Mouse (Mus musculus) intestine, postnatal 0 days (tissue): ENCODE measurements at regions not wholly inside any gene's neighbourhood (a gene's known extent, or its start where the extent isn't known, plus 50 kb on each side); places are given as distances from the start of the nearest gene placed in this dataset.
A peak's percentile ranks its signal among the peaks of the same experiment; 100 is the strongest.
"Not testable (repeated sequence)": the region's sequence is repeated elsewhere in the genome, so short reads cannot be mapped to it uniquely, and the experiment has no call there.

ENCODE experiments used
- ATAC-seq: fragments of 200-750 bp; cut with Nextera tagmentation; 2 replicates; pipeline ENCODE4 v1.8.0; 2017; ENCODE audit warnings: mild to moderate bottlenecking, moderate TSS enrichment, moderate library complexity
- H3K27ac ChIP-seq: fragments of 300-500 bp; sonication (generic); 2 replicates; pipeline ENCODE4 v1.5.1; 2014; ENCODE audit warnings: mild to moderate bottlenecking, low read depth, low read length, moderate library complexity
- H3K27me3 ChIP-seq: fragments of 300-500 bp; sonication (generic); replicated peaks from 2 replicates; pipeline ENCODE4 v1.6.1; 2014; ENCODE audit warnings: low read length, mixed read lengths; ENCODE audit not compliant: control insufficient read depth, insufficient read depth
- H3K36me3 ChIP-seq: fragments of 300-500 bp; sonication (generic); 2 replicates; pipeline ENCODE4 v1.6.1; 2014; ENCODE audit warnings: mild to moderate bottlenecking, moderate library complexity; ENCODE audit not compliant: control insufficient read depth, insufficient read depth
- H3K4me1 ChIP-seq: fragments of 300-500 bp; sonication (generic); replicated peaks from 2 replicates; pipeline ENCODE4 v1.6.1; 2014; ENCODE audit warnings: antibody characterized with exemption, low read length, mixed read lengths; ENCODE audit not compliant: control insufficient read depth, insufficient read depth
- H3K4me2 ChIP-seq: fragments of 300-500 bp; sonication (generic); replicated peaks from 2 replicates; pipeline ENCODE4 v1.6.1; 2014; ENCODE audit warnings: low read depth, mild to moderate bottlenecking, moderate library complexity
- H3K4me3 ChIP-seq: fragments of 300-500 bp; sonication (generic); 2 replicates; pipeline ENCODE4 v1.5.1; 2014; ENCODE audit warnings: low read depth, low read length
- H3K9ac ChIP-seq: fragments of 300-500 bp; sonication (generic); 2 replicates; pipeline ENCODE4 v1.6.1; 2014; ENCODE audit warnings: mild to moderate bottlenecking, low read depth, low read length
- H3K9me3 ChIP-seq: fragments of 300-500 bp; sonication (generic); 2 replicates; pipeline ENCODE4 v1.6.1; 2016; ENCODE audit warnings: mixed run types; ENCODE audit not compliant: control insufficient read depth
- CTCF ChIP-seq: sonication (generic); IDR thresholded peaks from 2 replicates; pipeline ENCODE4 v1.5.1; 2016; ENCODE audit warnings: low read depth, mild to moderate bottlenecking, control low read depth, antibody characterized with exemption, moderate library complexity
- WGBS: fragments of 180-500 bp; shearing (Covaris S2); extraction: QIAGEN DNeasy Blood & Tissue Kit; methylation state at CpG from one replicate; pipeline ENCODE4 v1.1.7; 2014; 5-methylcytosine and 5-hydroxymethylcytosine counted together

DNA sequence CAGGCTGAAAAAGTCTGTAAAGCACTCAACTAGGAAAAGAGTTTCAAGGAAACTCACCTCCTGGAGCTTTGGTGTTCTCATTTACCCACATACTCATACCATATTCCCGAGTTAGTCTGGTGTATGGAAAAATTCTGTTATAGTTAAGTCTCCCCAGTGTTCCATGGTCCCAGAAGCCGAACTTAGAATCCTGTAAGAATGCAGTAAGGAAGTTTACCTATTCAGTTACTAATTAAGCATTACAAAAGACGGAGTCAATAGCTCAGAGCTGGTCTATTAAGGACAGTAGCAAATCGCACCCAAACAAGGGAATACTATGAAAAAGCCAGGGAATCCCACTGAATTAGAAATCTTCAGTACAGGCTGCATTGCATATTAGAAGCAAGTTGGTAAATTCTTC is 688.3 kb downstream of the Rpia start:
- Histone ChIP-seq H3K9me3 (no peaks in the 10 kb centered on the region), H3K4me1 (no peaks in the 10 kb centered on the region), H3K4me3 (no peak overlapping the region), H3K27me3 (no peaks in the 10 kb centered on the region), H3K36me3 (no peaks in the 10 kb centered on the region), H3K9ac (no peak overlapping the region), H3K4me2 (peak overlapping the region; percentile 37), H3K27ac (no peak overlapping the region)
- ATAC-seq: no peak
- 33% methylated on average over 4 of the region's 4 CpGs for WGBS
- no peak for TF ChIP-seq CTCF

DNA sequence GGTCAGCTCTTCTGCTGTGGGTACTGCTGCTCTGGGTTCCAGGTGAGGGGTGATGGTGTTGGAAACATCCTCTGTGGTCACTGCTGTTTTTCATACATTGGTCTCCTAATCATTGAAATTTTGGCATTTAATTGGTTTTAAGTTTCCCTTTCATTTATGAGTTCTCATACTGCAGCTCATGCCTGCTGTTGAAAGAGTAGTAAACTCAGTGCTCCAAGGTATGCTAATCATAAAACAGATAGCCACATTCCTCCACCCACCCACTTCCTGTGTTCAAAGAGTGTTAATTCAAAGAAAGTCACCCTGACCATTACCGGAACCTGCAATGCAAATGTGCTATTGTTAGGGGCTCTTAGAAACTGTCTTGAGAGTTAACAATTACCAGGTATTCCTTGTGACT is 688.9 kb downstream of the Rpia start:
- not testable (repeated sequence) for H3K9ac ChIP-seq, H3K4me3 ChIP-seq, ATAC-seq, H3K27me3 ChIP-seq, H3K9me3 ChIP-seq, H3K27ac ChIP-seq, H3K36me3 ChIP-seq, H3K4me1 ChIP-seq
- peak overlapping the region; percentile 37 for H3K4me2 ChIP-seq
- 33% methylated on average over 1 of the region's 1 CpGs for WGBS

DNA sequence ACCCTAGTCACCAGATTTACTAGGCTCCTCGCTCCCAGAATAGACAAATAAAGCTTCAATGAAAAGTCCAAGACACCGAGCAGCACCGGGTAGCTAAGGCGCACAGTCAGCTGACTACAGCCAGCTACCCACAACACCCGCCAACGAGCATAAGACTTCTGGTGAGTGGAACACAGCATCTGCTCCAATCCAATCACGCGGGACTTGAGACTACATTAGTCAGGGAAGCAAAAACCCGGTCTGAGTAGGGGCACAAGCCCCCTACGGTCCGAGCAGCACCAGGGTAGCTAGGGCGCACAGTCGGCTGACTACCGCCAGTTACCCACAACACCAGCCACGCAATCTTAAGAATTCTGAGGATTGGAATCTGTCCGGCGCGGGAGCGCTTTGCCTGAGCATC is 704.0 kb downstream of the Rpia start:
- ATAC-seq: no peak
- no peaks in the 10 kb centered on the region for H3K27me3 ChIP-seq
- no peak for TF ChIP-seq CTCF
- no peaks in the 10 kb centered on the region for H3K4me1 ChIP-seq
- H3K4me3 ChIP-seq: no peak overlapping the region
- no peaks in the 10 kb centered on the region for H3K36me3 ChIP-seq
- H3K9me3 ChIP-seq: no peaks in the 10 kb centered on the region
- no peak overlapping the region for H3K27ac ChIP-seq
- H3K9ac ChIP-seq: no peak overlapping the region
- no peak overlapping the region for H3K4me2 ChIP-seq
- WGBS: 88% methylated on average over 19 of the region's 19 CpGs

DNA sequence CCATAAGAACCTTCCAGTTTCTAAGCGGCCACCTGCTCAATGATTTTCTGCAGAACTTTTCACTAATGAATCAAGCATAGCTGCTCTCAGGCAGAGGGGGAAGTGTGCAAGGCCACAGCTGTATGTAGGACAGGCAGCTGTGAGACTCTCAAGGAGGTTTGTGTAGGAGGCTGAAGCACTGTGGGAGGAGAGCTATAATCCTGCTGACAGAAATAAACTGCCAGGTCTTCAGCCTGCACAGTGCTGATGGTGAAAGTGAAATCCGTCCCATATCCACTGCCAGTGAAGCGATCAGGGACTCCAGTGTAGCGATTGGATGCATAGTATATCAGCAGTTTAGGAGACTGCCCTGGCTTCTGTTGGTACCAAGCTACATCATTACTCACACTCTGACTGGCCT is 718.2 kb downstream of the Rpia start:
- Histone ChIP-seq H3K4me2 (no peak overlapping the region), H3K27ac (no peak overlapping the region), H3K27me3 (no peaks in the 10 kb centered on the region), H3K36me3 (no peaks in the 10 kb centered on the region), H3K4me3 (no peak overlapping the region), H3K9me3 (no peaks in the 10 kb centered on the region), H3K4me1 (no peaks in the 10 kb centered on the region), H3K9ac (no peak overlapping the region)
- WGBS: 71% methylated on average over 4 of the region's 4 CpGs
- TF ChIP-seq CTCF: no peak
- ATAC-seq: no peak

DNA sequence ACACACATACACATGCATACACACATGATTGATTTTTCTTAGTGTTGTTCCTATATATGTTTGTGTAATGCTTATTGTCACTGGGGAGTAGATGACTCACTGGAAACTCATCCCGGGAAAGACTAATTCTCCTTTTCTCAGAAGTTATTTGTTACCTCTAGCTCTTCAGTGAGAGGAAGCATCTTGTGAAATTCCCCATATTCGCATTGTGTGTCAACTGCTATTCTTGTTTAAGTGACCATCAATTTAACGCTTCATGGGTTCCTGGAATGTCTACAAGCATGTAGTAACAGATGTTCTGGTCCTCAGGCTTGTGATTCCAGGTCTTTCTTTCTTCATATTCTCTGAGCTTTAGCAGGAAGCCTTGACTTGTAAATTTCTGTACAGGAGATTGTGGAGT is 720.0 kb downstream of the Rpia start:
- WGBS: 85% methylated on average over 3 of the region's 3 CpGs
- Histone ChIP-seq H3K9ac (no peak overlapping the region), H3K9me3 (no peaks in the 10 kb centered on the region), H3K27me3 (no peaks in the 10 kb centered on the region), H3K27ac (no peak overlapping the region), H3K4me3 (no peak overlapping the region), H3K4me2 (no peak overlapping the region), H3K4me1 (no peaks in the 10 kb centered on the region), H3K36me3 (no peaks in the 10 kb centered on the region)
- no peak for ATAC-seq
- no peak for TF ChIP-seq CTCF

DNA sequence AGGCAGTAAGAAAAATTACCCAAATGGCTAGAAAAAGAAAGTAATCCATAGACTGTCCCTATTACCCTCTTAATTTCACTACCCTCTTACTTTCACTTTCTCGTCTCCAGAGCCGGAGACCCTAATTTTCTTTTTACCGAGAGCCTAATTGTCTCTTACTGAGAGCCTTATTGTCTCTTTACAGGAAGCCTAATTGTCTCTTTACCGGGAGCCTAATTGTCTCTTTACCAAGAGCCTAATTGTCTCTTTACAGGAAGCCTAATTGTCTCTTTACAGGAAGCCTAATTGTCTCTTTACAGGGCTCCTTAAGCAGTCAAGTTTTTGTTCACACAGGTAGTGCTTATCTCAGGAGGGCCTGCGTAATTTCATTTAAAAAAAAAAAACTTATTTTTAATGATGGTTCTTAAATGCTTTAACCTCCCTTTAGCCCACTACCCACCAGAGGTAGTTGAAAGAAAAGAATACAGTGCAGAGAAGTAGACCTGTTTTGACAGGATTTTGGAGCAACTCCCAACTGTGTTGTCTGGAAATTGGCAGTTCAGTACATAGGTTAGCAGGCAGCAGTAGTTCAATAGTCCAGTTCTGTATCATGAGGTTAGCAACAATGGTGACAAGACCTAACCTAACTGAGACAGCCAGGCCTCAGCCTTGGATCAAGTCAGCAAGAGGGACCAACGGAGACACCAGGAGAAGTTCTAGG is 724.2 kb downstream of the Rpia start:
- no peak for TF ChIP-seq CTCF
- no peak for ATAC-seq
- no peak overlapping the region for H3K27ac ChIP-seq
- H3K9ac ChIP-seq: no peak overlapping the region
- H3K4me1 ChIP-seq: no peaks in the 10 kb centered on the region
- 85% methylated on average over 6 of the region's 6 CpGs for WGBS
- no peaks in the 10 kb centered on the region for H3K27me3 ChIP-seq
- H3K4me2 ChIP-seq: no peak overlapping the region
- H3K36me3 ChIP-seq: no peaks in the 10 kb centered on the region
- H3K4me3 ChIP-seq: no peak overlapping the region
- no peaks in the 10 kb centered on the region for H3K9me3 ChIP-seq

DNA sequence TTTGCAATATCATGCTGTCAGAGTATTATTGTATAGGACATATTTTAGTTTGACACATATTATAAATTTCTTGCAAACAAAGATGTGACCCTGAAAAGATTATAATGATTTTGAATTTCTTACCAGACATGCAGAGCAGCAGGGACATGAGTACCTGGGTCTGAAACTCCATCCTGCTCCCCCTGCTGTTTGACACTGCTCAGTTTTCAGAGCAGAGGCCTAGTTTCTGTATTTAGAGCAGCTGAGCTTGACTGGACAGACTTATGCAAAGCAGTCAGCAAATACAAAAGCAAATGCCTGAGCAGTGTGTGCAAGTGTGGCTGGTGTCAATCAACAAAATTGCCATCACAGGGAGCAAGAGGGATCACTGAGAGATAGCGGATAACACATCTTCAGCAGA is 733.0 kb downstream of the Rpia start:
- no peaks in the 10 kb centered on the region for H3K4me1 ChIP-seq
- WGBS: 82% methylated on average over 1 of the region's 1 CpGs
- no peak for ATAC-seq

More for the DNA sequence above, 733.0 kb downstream of the Rpia start:
- no peaks in the 10 kb centered on the region for H3K9me3 ChIP-seq
- no peak overlapping the region for H3K9ac ChIP-seq
- no peak overlapping the region for H3K4me2 ChIP-seq
- H3K4me3 ChIP-seq: no peak overlapping the region
- H3K27me3 ChIP-seq: no peaks in the 10 kb centered on the region
- H3K36me3 ChIP-seq: no peaks in the 10 kb centered on the region
- no peak overlapping the region for H3K27ac ChIP-seq
- no peak for TF ChIP-seq CTCF
